Mouse (Mus musculus) ovary, adult 18-20 months (tissue): ENCODE data around the gene Itpripl1.
"Not testable (repeated sequence)": the region's sequence is repeated elsewhere in the genome, so short reads cannot be mapped to it uniquely, and the experiment has no call there.

Experiments
- DNase-seq: peaks from one replicate; pipeline ENCODE4 v3.0.0; 2022; ENCODE audit warnings: low spot score, mixed read lengths

The Itpripl1 gene

GRCm38 (mm10) chr2:127090151-127090550, 53.1 kb downstream of the Itpripl1 start:
- DNase-seq: not testable (repeated sequence)
